Mouse (Mus musculus): ENCODE results near the gene Galnt9.

DNA sequence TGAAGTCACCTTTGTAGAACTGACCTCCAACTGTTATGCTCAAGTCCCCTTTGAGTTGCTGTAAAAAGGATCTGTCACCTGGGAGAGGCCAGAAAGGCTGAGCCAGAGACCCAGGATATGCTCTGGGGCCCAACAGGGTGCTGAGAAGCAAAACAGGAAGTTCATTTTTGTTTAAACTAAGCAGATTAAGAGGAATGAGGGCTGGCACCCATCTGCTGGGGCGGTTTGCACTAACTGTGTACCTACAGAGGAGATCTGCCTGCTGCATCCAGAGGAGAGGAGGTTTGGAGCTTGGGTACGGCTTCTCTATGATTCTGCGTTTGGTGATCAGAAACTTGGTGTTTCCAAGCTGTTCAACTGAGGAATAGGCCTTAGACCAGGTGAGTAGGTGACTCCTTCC, 29.5 kb upstream of the Galnt9 start:
- TF ChIP-seq POLR2AphosphoS2 (IDR thresholded peaks at IDR 0.05; ENCODE audit: insufficient read length, low read depth) (no peak), E2F4 (IDR thresholded peaks at IDR 0.05; ENCODE audit: insufficient read depth) (no peak), MAX (IDR thresholded peaks at IDR 0.05; ENCODE audit: low read depth) (no peak), POLR2A (IDR thresholded peaks at IDR 0.05; ENCODE audit: insufficient read length, low read depth) (no peak), TCF3 (IDR thresholded peaks at IDR 0.05; ENCODE audit: insufficient read length, low read depth) (no peak), TCF12 (IDR thresholded peaks at IDR 0.05; ENCODE audit: insufficient read depth, poor library complexity, severe bottlenecking) (no peak), CEBPB (IDR thresholded peaks at IDR 0.05; ENCODE audit: insufficient read depth, poor library complexity, severe bottlenecking) (no peak), MYOG (IDR thresholded peaks at IDR 0.05; ENCODE audit: control insufficient read depth in 1 of 3, insufficient read depth in 1 of 3, insufficient read length in 2 of 3, low read depth in 2 of 3) (no peak), USF1 (IDR thresholded peaks at IDR 0.05; ENCODE audit: low read depth) (no peak), REST (IDR thresholded peaks at IDR 0.05; ENCODE audit: insufficient read depth, insufficient read length) (no peak), MYOD1 (IDR thresholded peaks at IDR 0.05; ENCODE audit: control insufficient read depth in 1 of 3, insufficient read length in 2 of 3, low read depth in 2 of 3) (no peak), SRF (IDR thresholded peaks at IDR 0.05; ENCODE audit: control insufficient read depth, insufficient read length, low read depth) (no peak)

Data from myocyte (in vitro differentiated cells).